Mouse (Mus musculus): Measurements from ENCODE around the gene Rpusd2. TPM values are rescaled to one million over a fixed set of nuclear protein-coding genes. Genes with fewer than 3 reads are reported as not detected.

Gene Rpusd2
- polyA plus RNA-seq, 1 experiment from 2014 or later = 2.9 TPM

GRCm38 (mm10) chr2:119035397-119035745, 781 bp downstream of the Rpusd2 start:
- 9% methylated on average over 7 of the region's 7 CpGs for WGBS
- no peaks in the 10 kb centered on the region for H3K9me3 ChIP-seq (replicated peaks)
- ATAC-seq (replicated peaks; ENCODE audit: insufficient number of reproducible peaks, insufficient read depth, low FRiP score, low read depth) = no peak; the same call in 1 of the 2 replicates
- peak overlapping the region; percentile 75 for H3K4me3 ChIP-seq
- peaks cover 10% of the 10 kb centered on the region for H3K4me1 ChIP-seq (replicated peaks)
- peak overlapping the region; percentile 89 for H3K27ac ChIP-seq
- H3K4me2 ChIP-seq = peak overlapping the region; percentile 78
- H3K9ac ChIP-seq = peak overlapping the region; percentile 78
- H3K27me3 ChIP-seq = peaks cover 5% of the 10 kb centered on the region; the same call in 1 of the 2 replicates
- H3K36me3 ChIP-seq = peaks cover 21% of the 10 kb centered on the region

GRCm38 (mm10) chr2:119040882-119041281, 6.3 kb downstream of the Rpusd2 start:
- Histone ChIP-seq H3K4me2 (no peak overlapping the region), H3K36me3 (peaks cover 21% of the 10 kb centered on the region), H3K4me1 (replicated peaks) (peaks cover under 1% of the 10 kb centered on the region), H3K27me3 (no peaks in the 10 kb centered on the region), H3K9ac (no peak overlapping the region), H3K4me3 (no peak overlapping the region), H3K27ac (no peak overlapping the region), H3K9me3 (replicated peaks) (no peaks in the 10 kb centered on the region)
- no peak for ATAC-seq (replicated peaks; ENCODE audit: insufficient number of reproducible peaks, insufficient read depth, low FRiP score, low read depth)
- 42% methylated on average over 4 of the region's 4 CpGs for WGBS

- H3K4me3 ChIP-seq = no peak overlapping the region
- H3K9ac ChIP-seq = no peak overlapping the region
- H3K4me1 ChIP-seq (replicated peaks) = peaks cover 5% of the 10 kb centered on the region; the same call in 1 of the 2 replicates
- WGBS = 58% methylated on average over 2 of the region's 2 CpGs
- H3K27ac ChIP-seq = no peak overlapping the region
- H3K27me3 ChIP-seq = no peaks in the 10 kb centered on the region
- H3K36me3 ChIP-seq = no peaks in the 10 kb centered on the region
- H3K9me3 ChIP-seq (replicated peaks) = no peaks in the 10 kb centered on the region
- no peak overlapping the region for H3K4me2 ChIP-seq
- no peak for ATAC-seq (replicated peaks; ENCODE audit: insufficient number of reproducible peaks, insufficient read depth, low FRiP score, low read depth)
These were observed 10.6 kb downstream of the Rpusd2 start for GRCm38 (mm10) chr2:119045163-119045562.

GRCm38 (mm10) chr2:119046649-119047611, 12.3 kb downstream of the Rpusd2 start, which contains the start of gene Knl1:
Knl1 (plus strand) TSS chr2:119047119.
- H3K4me2 ChIP-seq = peak within 1 kb of the TSS; percentile 61
- H3K36me3 ChIP-seq = no peaks in the 10 kb centered on the region
- H3K9ac ChIP-seq = peak within 1 kb of the TSS; percentile 79
- WGBS = under 1% methylated on average over 77 of the region's 77 CpGs
- H3K27me3 ChIP-seq = no peaks in the 10 kb centered on the region
- ATAC-seq (replicated peaks; ENCODE audit: insufficient number of reproducible peaks, insufficient read depth, low FRiP score, low read depth) = peak; percentile 96
- peak within 1 kb of the TSS; percentile 85 for H3K4me3 ChIP-seq
- H3K27ac ChIP-seq = peak within 1 kb of the TSS; percentile 88
- peaks cover 5% of the 10 kb centered on the region; the same call in 1 of the 2 replicates for H3K4me1 ChIP-seq (replicated peaks)
- no peaks in the 10 kb centered on the region for H3K9me3 ChIP-seq (replicated peaks)

GRCm38 (mm10) chr2:119047849-119048248, 13.3 kb downstream of the Rpusd2 start:
- ATAC-seq (replicated peaks; ENCODE audit: insufficient number of reproducible peaks, insufficient read depth, low FRiP score, low read depth) = no peak
- Histone ChIP-seq H3K27me3 (no peaks in the 10 kb centered on the region), H3K4me1 (replicated peaks) (peaks cover 5% of the 10 kb centered on the region; the same call in 1 of the 2 replicates), H3K4me3 (peak overlapping the region; percentile 85), H3K27ac (0 out of 2 replicates have a peak overlapping the region, but pooled peaks have one; percentile 88), H3K9me3 (replicated peaks) (no peaks in the 10 kb centered on the region), H3K36me3 (no peaks in the 10 kb centered on the region), H3K9ac (peak overlapping the region; percentile 79), H3K4me2 (peak overlapping the region; percentile 61)
- WGBS = 21% methylated on average over 4 of the region's 4 CpGs

GRCm38 (mm10) chr2:119050132-119050650, 15.6 kb downstream of the Rpusd2 start:
- Histone ChIP-seq H3K9me3 (replicated peaks) (no peaks in the 10 kb centered on the region), H3K9ac (no peak overlapping the region), H3K27me3 (no peaks in the 10 kb centered on the region), H3K4me3 (no peak overlapping the region), H3K27ac (no peak overlapping the region), H3K36me3 (no peaks in the 10 kb centered on the region), H3K4me2 (no peak overlapping the region), H3K4me1 (replicated peaks) (peaks cover 5% of the 10 kb centered on the region; the same call in 1 of the 2 replicates)
- 84% methylated on average over 4 of the region's 4 CpGs for WGBS
- no peak for ATAC-seq (replicated peaks; ENCODE audit: insufficient number of reproducible peaks, insufficient read depth, low FRiP score, low read depth)

GRCm38 (mm10) chr2:119060139-119060538, 25.5 kb downstream of the Rpusd2 start:
- 97% methylated on average over 2 of the region's 2 CpGs for WGBS
- H3K9ac ChIP-seq = no peak overlapping the region
- H3K27ac ChIP-seq = no peak overlapping the region
- H3K27me3 ChIP-seq = no peaks in the 10 kb centered on the region
- H3K4me1 ChIP-seq (replicated peaks) = no peaks in the 10 kb centered on the region
- H3K9me3 ChIP-seq (replicated peaks) = no peaks in the 10 kb centered on the region
- no peak overlapping the region for H3K4me3 ChIP-seq
- H3K4me2 ChIP-seq = no peak overlapping the region
- ATAC-seq (replicated peaks; ENCODE audit: insufficient number of reproducible peaks, insufficient read depth, low FRiP score, low read depth) = no peak
- H3K36me3 ChIP-seq = peaks cover 19% of the 10 kb centered on the region; the same call in 1 of the 2 replicates

- H3K9ac ChIP-seq = no peak overlapping the region
- 90% methylated on average over 4 of the region's 4 CpGs for WGBS
- no peaks in the 10 kb centered on the region for H3K27me3 ChIP-seq
- no peak overlapping the region for H3K4me2 ChIP-seq
- H3K9me3 ChIP-seq (replicated peaks) = no peaks in the 10 kb centered on the region
- H3K4me3 ChIP-seq = no peak overlapping the region
- H3K27ac ChIP-seq = no peak overlapping the region
- no peak for ATAC-seq (replicated peaks; ENCODE audit: insufficient number of reproducible peaks, insufficient read depth, low FRiP score, low read depth)
- peaks cover 43% of the 10 kb centered on the region for H3K36me3 ChIP-seq
- no peaks in the 10 kb centered on the region for H3K4me1 ChIP-seq (replicated peaks)
These were observed 37.8 kb downstream of the Rpusd2 start for GRCm38 (mm10) chr2:119072397-119072796.

GRCm38 (mm10) chr2:119086156-119086555, 51.6 kb downstream of the Rpusd2 start:
- no peak overlapping the region for H3K4me2 ChIP-seq
- H3K27ac ChIP-seq = no peak overlapping the region
- ATAC-seq (replicated peaks; ENCODE audit: insufficient number of reproducible peaks, insufficient read depth, low FRiP score, low read depth) = no peak
- WGBS = 89% methylated on average over 2 of the region's 2 CpGs
- no peaks in the 10 kb centered on the region for H3K27me3 ChIP-seq
- H3K9ac ChIP-seq = no peak overlapping the region
- no peak overlapping the region for H3K4me3 ChIP-seq
- no peaks in the 10 kb centered on the region for H3K4me1 ChIP-seq (replicated peaks)
- H3K36me3 ChIP-seq = peaks cover 32% of the 10 kb centered on the region; the same call in 1 of the 2 replicates
- H3K9me3 ChIP-seq (replicated peaks) = no peaks in the 10 kb centered on the region
